Mouse (Mus musculus): ENCODE measurements around the gene Tfg. TPM values are rescaled to one million over a fixed set of nuclear protein-coding genes. Genes with fewer than 3 reads are reported as not detected.

Tfg gene
- polyA plus RNA-seq, 1 experiment from 2014 or later: 77.0 TPM

DNA sequence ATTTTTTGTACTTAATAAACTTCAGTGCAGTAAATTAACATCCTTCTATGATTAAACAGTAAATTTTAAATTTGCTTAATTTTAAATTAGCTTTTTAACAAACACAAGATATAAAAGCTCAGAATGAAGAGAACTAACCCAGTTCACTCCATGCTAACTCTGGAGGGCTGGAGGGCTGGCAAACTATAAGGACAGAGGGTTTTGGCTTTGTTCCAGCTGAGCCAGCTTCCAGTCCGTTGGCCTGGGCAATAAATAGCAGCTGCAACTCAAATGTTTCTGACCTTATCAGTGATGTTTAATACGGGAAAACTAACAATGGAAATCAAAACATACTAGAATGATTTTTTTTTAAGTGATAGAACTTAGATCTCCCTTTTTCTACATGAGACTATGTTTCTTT, 72.0 kb downstream of the Tfg start:
- no peak for DNase-seq (ENCODE audit: low spot score)

Other genes with a start within 250 kb of the Tfg start
- gene Abi3bp, start 239.6 kb downstream of the Tfg start, polyA plus RNA-seq (2015; fragmentation: Nextera tagmentation; extraction: Ambion mirVana): 2.2 and 2.3 TPM in 2 replicates
- gene Adgrg7, start 78.4 kb upstream of the Tfg start, polyA plus RNA-seq (2015; fragmentation: Nextera tagmentation; extraction: Ambion mirVana): 0.04 and 0.07 TPM in 2 replicates
- gene Tmem45a, start 168.7 kb upstream of the Tfg start, polyA plus RNA-seq (2015; fragmentation: Nextera tagmentation; extraction: Ambion mirVana): 6.7 and 10.1 TPM in 2 replicates
- gene Lnp1, start 210.6 kb upstream of the Tfg start, polyA plus RNA-seq (2015; fragmentation: Nextera tagmentation; extraction: Ambion mirVana): 0.29 TPM in 1 of 2 replicates, not detected in the other

Data from thymus, postnatal 0 days (tissue).